Mouse (Mus musculus) testis, adult 2 months (tissue): ENCODE results near the gene Snx29.

ENCODE experiments used
- CTCF ChIP-seq: fragments of 200-500 bp; IDR thresholded peaks from 2 replicates; pipeline ENCODE4 v1.5.1; 2012; ENCODE audit warnings: low read depth, mild to moderate bottlenecking, inconsistent platforms, low read length, moderate library complexity; ENCODE audit not compliant: control insufficient read depth, insufficient read depth, insufficient replicate concordance
- POLR2A ChIP-seq: fragments of 200-500 bp; IDR thresholded peaks from 2 replicates; pipeline ENCODE4 v1.6.1; 2012; ENCODE audit warnings: low read depth, mild to moderate bottlenecking, inconsistent platforms, low read length, moderate library complexity; ENCODE audit not compliant: control insufficient read depth

- no peak for TF ChIP-seq POLR2A
- no peak for TF ChIP-seq CTCF
Measured at GRCm38 (mm10) chr16:11659111-11659720, 336.5 kb downstream of the Snx29 start.
